Mouse (Mus musculus) liver, embryonic 16.5 days (tissue): ENCODE data around the gene Pdilt. TPM values are rescaled to one million over a fixed set of nuclear protein-coding genes. Genes with fewer than 3 reads are reported as not detected.

Experiments used
- ATAC-seq: fragments of 200-750 bp; cut with Nextera tagmentation; 2 replicates; pipeline ENCODE4 v1.8.0; 2017; ENCODE audit warnings: low read depth, mild to moderate bottlenecking, moderate number of reproducible peaks, moderate library complexity
- H3K27ac ChIP-seq: fragments of 300-500 bp; sonication (generic); 2 replicates; pipeline ENCODE4 v1.5.1; 2014; ENCODE audit warnings: mild to moderate bottlenecking, low read length
- H3K27me3 ChIP-seq: fragments of 300-500 bp; sonication (generic); 2 replicates; pipeline ENCODE4 v1.6.1; 2014; ENCODE audit warnings: low read depth, low read length, mixed read lengths; ENCODE audit not compliant: control insufficient read depth, insufficient read depth
- H3K36me3 ChIP-seq: fragments of 300-500 bp; sonication (generic); 2 replicates; pipeline ENCODE4 v1.6.1; 2014; ENCODE audit warnings: mild to moderate bottlenecking; ENCODE audit not compliant: control insufficient read depth, insufficient read depth
- H3K4me1 ChIP-seq: fragments of 300-500 bp; sonication (generic); 2 replicates; pipeline ENCODE4 v1.6.1; 2014; ENCODE audit warnings: low read depth, low read length, mixed read lengths; ENCODE audit not compliant: control insufficient read depth
- H3K4me2 ChIP-seq: fragments of 300-500 bp; sonication (generic); 2 replicates; pipeline ENCODE4 v1.6.1; 2014; ENCODE audit warnings: low read depth, low read length, mixed read lengths
- H3K4me3 ChIP-seq: fragments of 300-500 bp; sonication (generic); 2 replicates; pipeline ENCODE4 v1.5.1; 2014; ENCODE audit warnings: low read depth, mild to moderate bottlenecking, low read length
- H3K9ac ChIP-seq: fragments of 300-500 bp; sonication (generic); 2 replicates; pipeline ENCODE4 v1.6.1; 2014; ENCODE audit warnings: low read depth, low read length
- H3K9me3 ChIP-seq: fragments of 300-500 bp; sonication (generic); replicated peaks from 2 replicates; pipeline ENCODE4 v1.6.1; 2016; ENCODE audit warnings: low read length; ENCODE audit not compliant: control insufficient read depth
- WGBS: fragments of 180-500 bp; shearing (Covaris S2); extraction: QIAGEN DNeasy Blood & Tissue Kit; methylation state at CpG from one replicate; pipeline ENCODE4 v1.1.7; 2014; ENCODE audit not compliant: insufficient replicate concordance; 5-methylcytosine and 5-hydroxymethylcytosine counted together
- polyA plus RNA-seq: library from polyadenylated mRNA; unstranded; fragments of >200 nt; fragmentation: Nextera tagmentation; extraction: Ambion mirVana; gene quantifications from 2 replicates; pipeline ENCODE4 v1.2.1, GENCODE M21; 2015

The Pdilt gene
- polyA plus RNA-seq, 1 experiment from 2014 or later = not detected

- Histone ChIP-seq H3K27ac (no peak overlapping the region), H3K4me1 (no peaks in the 10 kb centered on the region), H3K9me3 (no peaks in the 10 kb centered on the region), H3K36me3 (no peaks in the 10 kb centered on the region), H3K27me3 (no peaks in the 10 kb centered on the region), H3K4me3 (no peak overlapping the region), H3K4me2 (no peak overlapping the region), H3K9ac (no peak overlapping the region)
- 44% methylated on average over 5 of the region's 5 CpGs for WGBS
- peak; percentile 24; the same call in 1 of the 2 replicates for ATAC-seq
Observed at GRCm38 (mm10) chr7:119519654-119520053, 3.6 kb downstream of the Pdilt start.

GRCm38 (mm10) chr7:119519163-119519562, 4.1 kb downstream of the Pdilt start, which contains the start of gene Acsm5:
Acsm5 (plus strand) TSS chr7:119519463.
- ATAC-seq = no peak

DNA sequence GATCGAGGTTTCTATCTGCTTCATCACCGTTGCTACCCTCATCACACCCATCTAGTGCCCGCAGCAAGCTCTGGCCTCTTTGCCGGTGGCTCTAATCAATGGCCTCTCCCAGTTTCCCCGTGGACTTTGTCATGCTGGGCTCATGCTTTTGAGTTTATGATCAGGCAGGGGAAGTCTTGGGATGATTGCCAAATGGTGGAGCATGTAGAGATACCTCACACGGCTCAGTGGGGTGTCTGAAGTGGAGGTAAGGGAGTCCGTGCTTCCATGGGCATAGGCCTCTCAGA, 7.1 kb downstream of the Pdilt start:
- no peaks in the 10 kb centered on the region for H3K27me3 ChIP-seq
- no peak overlapping the region for H3K4me2 ChIP-seq
- H3K27ac ChIP-seq = no peak overlapping the region
- H3K4me3 ChIP-seq = no peak overlapping the region
- 62% methylated on average over 7 of the region's 7 CpGs for WGBS
- no peaks in the 10 kb centered on the region for H3K4me1 ChIP-seq
- no peak overlapping the region for H3K9ac ChIP-seq
- H3K9me3 ChIP-seq = no peaks in the 10 kb centered on the region
- no peaks in the 10 kb centered on the region for H3K36me3 ChIP-seq
- no peak for ATAC-seq

More at GRCm38 (mm10) chr7:119519163-119519562, 4.1 kb downstream of the Pdilt start, which contains the start of gene Acsm5:
- H3K27me3 ChIP-seq = no peaks in the 10 kb centered on the region
- WGBS = 55% methylated on average over 5 of the region's 5 CpGs
- no peaks in the 10 kb centered on the region for H3K9me3 ChIP-seq
- H3K36me3 ChIP-seq = no peaks in the 10 kb centered on the region
- H3K4me2 ChIP-seq = no peak within 1 kb of the TSS
- no peaks in the 10 kb centered on the region for H3K4me1 ChIP-seq
- no peak within 1 kb of the TSS for H3K4me3 ChIP-seq
- H3K27ac ChIP-seq = no peak within 1 kb of the TSS
- H3K9ac ChIP-seq = no peak within 1 kb of the TSS

- WGBS = 48% methylated on average over 10 of the region's 10 CpGs
- Histone ChIP-seq H3K4me1 (no peaks in the 10 kb centered on the region), H3K27ac (no peak overlapping the region), H3K36me3 (no peaks in the 10 kb centered on the region), H3K27me3 (no peaks in the 10 kb centered on the region), H3K4me3 (no peak overlapping the region), H3K9me3 (no peaks in the 10 kb centered on the region), H3K4me2 (no peak overlapping the region), H3K9ac (no peak overlapping the region)
- ATAC-seq = no peak
Observed at GRCm38 (mm10) chr7:119515492-119516271, 7.6 kb downstream of the Pdilt start.

GRCm38 (mm10) chr7:119513056-119513455, 10.2 kb downstream of the Pdilt start:
- 0 out of 2 replicates have a peak, but pooled peaks have one; percentile 27 for ATAC-seq
- Histone ChIP-seq H3K27ac (no peak overlapping the region), H3K9me3 (no peaks in the 10 kb centered on the region), H3K9ac (no peak overlapping the region), H3K4me3 (no peak overlapping the region), H3K4me1 (no peaks in the 10 kb centered on the region), H3K36me3 (no peaks in the 10 kb centered on the region), H3K4me2 (no peak overlapping the region), H3K27me3 (no peaks in the 10 kb centered on the region)
- WGBS = 25% methylated on average over 7 of the region's 7 CpGs

DNA sequence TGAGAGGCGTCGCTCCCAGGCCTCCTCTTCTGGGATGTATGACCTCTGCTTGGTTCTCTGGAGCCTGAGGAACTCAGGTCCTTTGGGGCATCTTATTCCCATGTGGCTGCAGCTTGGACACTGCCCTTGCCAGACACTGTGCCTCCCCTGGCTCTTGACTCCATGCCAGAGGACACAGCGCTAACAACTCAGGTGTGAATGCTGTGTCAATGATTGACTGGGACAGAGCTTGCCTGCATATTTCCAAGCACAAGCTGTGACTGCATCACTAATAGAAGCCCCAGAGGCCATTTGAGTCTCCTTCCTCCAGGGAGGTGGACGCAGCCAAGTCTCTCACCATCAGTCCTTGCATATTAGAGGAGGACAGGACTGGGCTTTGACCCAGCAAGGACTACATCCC, 12.1 kb downstream of the Pdilt start:
- H3K4me3 ChIP-seq = no peak overlapping the region
- no peaks in the 10 kb centered on the region for H3K27me3 ChIP-seq
- 75% methylated on average over 4 of the region's 4 CpGs for WGBS
- H3K9ac ChIP-seq = no peak overlapping the region
- H3K36me3 ChIP-seq = no peaks in the 10 kb centered on the region
- H3K27ac ChIP-seq = no peak overlapping the region
- no peak overlapping the region for H3K4me2 ChIP-seq
- H3K9me3 ChIP-seq = no peaks in the 10 kb centered on the region
- H3K4me1 ChIP-seq = no peaks in the 10 kb centered on the region
- no peak for ATAC-seq

DNA sequence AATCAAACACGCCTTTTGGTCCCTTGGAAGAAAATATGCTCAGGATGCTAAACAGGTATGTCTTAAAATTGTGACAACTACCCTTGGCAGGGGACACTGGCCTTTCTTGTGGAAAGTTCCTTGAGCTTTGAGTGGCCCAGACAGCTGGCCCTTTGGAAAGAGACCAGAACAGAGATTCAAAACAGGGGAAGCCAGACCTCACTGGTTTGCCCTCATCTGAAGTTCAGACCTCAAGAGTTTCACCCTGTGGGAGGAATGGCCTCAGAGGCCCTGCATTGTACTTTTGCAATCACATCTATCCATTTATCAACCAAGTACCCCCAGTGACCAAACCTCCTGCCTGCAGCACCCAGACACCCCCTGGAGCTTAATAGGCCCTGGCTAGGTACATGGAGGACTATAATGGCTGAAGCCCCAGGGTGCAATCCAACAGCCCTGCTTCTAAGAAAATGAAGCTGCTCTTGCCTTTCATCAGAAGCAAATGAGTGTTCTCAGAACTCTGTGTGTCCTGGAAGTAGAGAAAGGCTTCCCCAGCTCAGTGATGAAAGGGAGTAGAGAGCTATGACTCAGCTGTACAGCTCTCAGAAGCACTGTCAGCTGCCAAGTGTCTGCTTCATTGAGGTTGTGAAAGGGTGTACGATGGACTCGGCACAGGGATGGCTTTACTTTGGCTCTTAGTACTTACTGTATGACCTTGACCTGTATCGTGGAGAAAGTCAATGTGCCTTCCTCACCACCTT, 33.1 kb downstream of the Pdilt start:
- Histone ChIP-seq H3K4me1 (no peaks in the 10 kb centered on the region), H3K9ac (no peak overlapping the region), H3K36me3 (no peaks in the 10 kb centered on the region), H3K4me2 (no peak overlapping the region), H3K4me3 (no peak overlapping the region), H3K27ac (no peak overlapping the region), H3K9me3 (no peaks in the 10 kb centered on the region), H3K27me3 (no peaks in the 10 kb centered on the region)
- no peak for ATAC-seq
- WGBS = 67% methylated on average over 4 of the region's 4 CpGs

DNA sequence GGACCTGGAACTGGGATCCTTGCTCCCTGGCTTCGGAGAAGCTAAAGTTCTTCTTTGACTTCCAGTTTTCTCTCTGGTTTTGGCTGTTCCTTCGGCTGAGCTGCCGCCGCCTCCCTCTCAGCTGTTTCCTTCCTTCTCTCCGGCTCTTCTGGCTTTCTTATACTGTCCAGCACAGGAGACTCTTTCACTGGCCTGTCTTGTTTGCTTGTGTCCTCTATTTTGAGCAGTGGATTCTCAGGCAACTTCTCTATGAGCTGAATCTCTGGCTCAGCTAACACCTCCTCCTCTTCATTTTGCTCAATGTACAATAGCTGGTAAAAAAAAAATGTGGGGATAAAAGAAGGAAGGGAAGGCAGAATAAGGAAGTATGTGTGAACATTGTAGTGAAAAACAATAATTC, 36.6 kb downstream of the Pdilt start:
- H3K9me3 ChIP-seq = no peaks in the 10 kb centered on the region
- H3K4me3 ChIP-seq = no peak overlapping the region
- no peaks in the 10 kb centered on the region for H3K36me3 ChIP-seq
- H3K27ac ChIP-seq = no peak overlapping the region
- H3K4me1 ChIP-seq = no peaks in the 10 kb centered on the region
- no peak overlapping the region for H3K4me2 ChIP-seq
- H3K27me3 ChIP-seq = no peaks in the 10 kb centered on the region
- ATAC-seq = no peak
- no peak overlapping the region for H3K9ac ChIP-seq
- WGBS = 41% methylated on average over 5 of the region's 5 CpGs

DNA sequence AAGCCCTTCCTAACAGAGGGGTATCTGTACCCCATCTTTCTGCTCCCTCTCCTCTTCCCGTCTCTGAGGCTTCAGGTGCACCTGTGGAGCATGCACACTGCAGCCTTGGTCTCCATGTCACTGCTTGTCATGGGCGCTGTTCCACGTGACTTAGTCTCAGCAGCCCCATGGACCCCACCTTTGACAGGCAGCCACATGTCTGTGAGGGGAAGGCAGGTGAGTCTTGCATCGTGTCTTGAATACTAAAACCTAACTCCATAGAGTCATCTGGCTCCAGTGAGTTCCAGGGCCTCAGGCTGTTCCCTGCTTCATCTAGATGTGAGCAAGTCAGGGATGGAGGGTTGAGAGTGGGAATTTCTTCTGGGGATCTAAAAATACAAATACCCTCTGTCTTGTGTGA, 39.1 kb downstream of the Pdilt start:
- Histone ChIP-seq H3K9me3 (no peaks in the 10 kb centered on the region), H3K27me3 (no peaks in the 10 kb centered on the region), H3K4me2 (no peak overlapping the region), H3K4me1 (no peaks in the 10 kb centered on the region), H3K36me3 (no peaks in the 10 kb centered on the region), H3K4me3 (no peak overlapping the region), H3K9ac (no peak overlapping the region), H3K27ac (no peak overlapping the region)
- no peak for ATAC-seq
- WGBS = 46% methylated on average over 4 of the region's 4 CpGs
